Mouse (Mus musculus) c-Kit-positive CD71-positive TER-119-negative erythroid progenitor cells, embryonic 14.5 days (primary cell): ENCODE data around the gene Styx.

Source experiments
- DNase-seq: peaks from one replicate; pipeline ENCODE4 v3.0.0-alpha.2; 2013; ENCODE audit warnings: low read depth

The Styx gene

DNA sequence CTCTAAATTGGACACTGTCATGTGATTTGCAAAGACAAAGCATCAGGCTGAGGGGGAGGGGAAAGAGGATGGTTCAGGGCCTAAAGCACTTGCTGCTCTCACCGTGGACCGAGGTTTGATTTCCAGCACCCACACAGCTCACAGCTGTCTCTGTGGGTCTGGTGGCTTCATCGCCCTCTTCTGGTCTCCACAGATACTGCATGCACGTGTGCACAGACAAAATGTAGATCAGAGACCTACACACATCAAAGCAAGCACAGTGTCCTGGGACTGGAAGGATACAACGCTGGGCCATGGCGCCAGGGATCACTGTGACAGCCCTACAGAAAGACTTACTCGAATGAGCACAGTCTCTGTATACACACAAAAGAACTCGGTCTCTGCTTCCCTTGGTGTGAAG lies 118.6 kb downstream of the Styx start:
- no peak for DNase-seq
